Mouse (Mus musculus): ENCODE measurements around the gene Cdk16. TPM values are rescaled to one million over a fixed set of nuclear protein-coding genes. Genes with fewer than 3 reads are reported as not detected.

Cdk16 gene
- polyA plus RNA-seq, 1 experiment, result 113 TPM

- peak overlapping the region; percentile 42 for H3K4me3 ChIP-seq
These were observed 861 bp downstream of the Cdk16 start for GRCm38 (mm10) chrX:20688615-20689014.

GRCm38 (mm10) chrX:20691566-20691965, 3.8 kb downstream of the Cdk16 start:
- H3K27me3 ChIP-seq (ENCODE audit: control insufficient read depth, insufficient read depth, insufficient read length), result no peaks in the 10 kb centered on the region
- no peak overlapping the region for H3K4me3 ChIP-seq
- H3K4me2 ChIP-seq (ENCODE audit: low read depth), result no peak overlapping the region
- TF ChIP-seq MAX (IDR thresholded peaks at IDR 0.05; ENCODE audit: low read depth) (no peak), CEBPB (IDR thresholded peaks at IDR 0.05; ENCODE audit: insufficient read depth, poor library complexity, severe bottlenecking) (no peak), POLR2A (IDR thresholded peaks at IDR 0.05; ENCODE audit: insufficient read length, low read depth) (no peak), USF1 (IDR thresholded peaks at IDR 0.05; ENCODE audit: low read depth) (no peak), TCF3 (IDR thresholded peaks at IDR 0.05; ENCODE audit: insufficient read length, low read depth) (no peak), MYOG (IDR thresholded peaks at IDR 0.05; ENCODE audit: control insufficient read depth in 1 of 3, insufficient read depth in 1 of 3, insufficient read length in 2 of 3, low read depth in 2 of 3) (no peak), REST (IDR thresholded peaks at IDR 0.05; ENCODE audit: insufficient read depth, insufficient read length) (no peak), TCF12 (IDR thresholded peaks at IDR 0.05; ENCODE audit: insufficient read depth, poor library complexity, severe bottlenecking) (no peak), SRF (IDR thresholded peaks at IDR 0.05; ENCODE audit: control insufficient read depth, insufficient read length, low read depth) (no peak), MYOD1 (IDR thresholded peaks at IDR 0.05; ENCODE audit: control insufficient read depth in 1 of 3, insufficient read length in 2 of 3, low read depth in 2 of 3) (no peak), E2F4 (IDR thresholded peaks at IDR 0.05; ENCODE audit: insufficient read depth) (no peak), POLR2AphosphoS2 (IDR thresholded peaks at IDR 0.05; ENCODE audit: insufficient read length, low read depth) (no peak)
- peaks cover 7% of the 10 kb centered on the region for H3K36me3 ChIP-seq (ENCODE audit: control insufficient read depth, insufficient read depth)
- H3ac ChIP-seq (ENCODE audit: control insufficient read depth, insufficient read length), result no peak overlapping the region
- H3K79me2 ChIP-seq (ENCODE audit: control insufficient read depth, insufficient read depth), result peaks cover 41% of the 10 kb centered on the region

More at GRCm38 (mm10) chrX:20688615-20689014, 861 bp downstream of the Cdk16 start:
- Histone ChIP-seq H3K27me3 (ENCODE audit: control insufficient read depth, insufficient read depth, insufficient read length) (no peaks in the 10 kb centered on the region), H3K36me3 (ENCODE audit: control insufficient read depth, insufficient read depth) (peaks cover 2% of the 10 kb centered on the region), H3K4me2 (ENCODE audit: low read depth) (peak overlapping the region; percentile 86), H3ac (ENCODE audit: control insufficient read depth, insufficient read length) (peak overlapping the region; percentile 90), H3K79me2 (ENCODE audit: control insufficient read depth, insufficient read depth) (peaks cover 41% of the 10 kb centered on the region)
- TF ChIP-seq SRF (IDR thresholded peaks at IDR 0.05; ENCODE audit: control insufficient read depth, insufficient read length, low read depth) (no peak), POLR2AphosphoS2 (IDR thresholded peaks at IDR 0.05; ENCODE audit: insufficient read length, low read depth) (no peak), POLR2A (IDR thresholded peaks at IDR 0.05; ENCODE audit: insufficient read length, low read depth) (no peak), MYOG (IDR thresholded peaks at IDR 0.05; ENCODE audit: control insufficient read depth in 1 of 3, insufficient read depth in 1 of 3, insufficient read length in 2 of 3, low read depth in 2 of 3) (no peak), MAX (IDR thresholded peaks at IDR 0.05; ENCODE audit: low read depth) (no peak), TCF3 (IDR thresholded peaks at IDR 0.05; ENCODE audit: insufficient read length, low read depth) (no peak), USF1 (IDR thresholded peaks at IDR 0.05; ENCODE audit: low read depth) (no peak), CEBPB (IDR thresholded peaks at IDR 0.05; ENCODE audit: insufficient read depth, poor library complexity, severe bottlenecking) (no peak), TCF12 (IDR thresholded peaks at IDR 0.05; ENCODE audit: insufficient read depth, poor library complexity, severe bottlenecking) (no peak), MYOD1 (IDR thresholded peaks at IDR 0.05; ENCODE audit: control insufficient read depth in 1 of 3, insufficient read length in 2 of 3, low read depth in 2 of 3) (no peak), REST (IDR thresholded peaks at IDR 0.05; ENCODE audit: insufficient read depth, insufficient read length) (no peak), E2F4 (IDR thresholded peaks at IDR 0.05; ENCODE audit: insufficient read depth) (no peak)

GRCm38 (mm10) chrX:20692616-20693015, 4.9 kb downstream of the Cdk16 start:
- Histone ChIP-seq H3K27me3 (ENCODE audit: control insufficient read depth, insufficient read depth, insufficient read length) (no peaks in the 10 kb centered on the region), H3ac (ENCODE audit: control insufficient read depth, insufficient read length) (no peak overlapping the region), H3K79me2 (ENCODE audit: control insufficient read depth, insufficient read depth) (peaks cover 41% of the 10 kb centered on the region), H3K4me2 (ENCODE audit: low read depth) (no peak overlapping the region), H3K4me3 (no peak overlapping the region), H3K36me3 (ENCODE audit: control insufficient read depth, insufficient read depth) (peaks cover 10% of the 10 kb centered on the region)
- no peak for TF ChIP-seq POLR2A (IDR thresholded peaks at IDR 0.05; ENCODE audit: insufficient read length, low read depth)
- TF ChIP-seq MYOD1 (IDR thresholded peaks at IDR 0.05; ENCODE audit: control insufficient read depth in 1 of 3, insufficient read length in 2 of 3, low read depth in 2 of 3), result no peak
- TF ChIP-seq TCF3 (IDR thresholded peaks at IDR 0.05; ENCODE audit: insufficient read length, low read depth), result no peak
- no peak for TF ChIP-seq MYOG (IDR thresholded peaks at IDR 0.05; ENCODE audit: control insufficient read depth in 1 of 3, insufficient read depth in 1 of 3, insufficient read length in 2 of 3, low read depth in 2 of 3)
- no peak for TF ChIP-seq POLR2AphosphoS2 (IDR thresholded peaks at IDR 0.05; ENCODE audit: insufficient read length, low read depth)
- no peak for TF ChIP-seq E2F4 (IDR thresholded peaks at IDR 0.05; ENCODE audit: insufficient read depth)
- no peak for TF ChIP-seq CEBPB (IDR thresholded peaks at IDR 0.05; ENCODE audit: insufficient read depth, poor library complexity, severe bottlenecking)
- TF ChIP-seq USF1 (IDR thresholded peaks at IDR 0.05; ENCODE audit: low read depth), result no peak
- no peak for TF ChIP-seq TCF12 (IDR thresholded peaks at IDR 0.05; ENCODE audit: insufficient read depth, poor library complexity, severe bottlenecking)
- TF ChIP-seq REST (IDR thresholded peaks at IDR 0.05; ENCODE audit: insufficient read depth, insufficient read length), result no peak
- no peak for TF ChIP-seq MAX (IDR thresholded peaks at IDR 0.05; ENCODE audit: low read depth)
- no peak for TF ChIP-seq SRF (IDR thresholded peaks at IDR 0.05; ENCODE audit: control insufficient read depth, insufficient read length, low read depth)

- no peak overlapping the region for H3K4me3 ChIP-seq
- no peak overlapping the region for H3ac ChIP-seq (ENCODE audit: control insufficient read depth, insufficient read length)
- no peaks in the 10 kb centered on the region for H3K27me3 ChIP-seq (ENCODE audit: control insufficient read depth, insufficient read depth, insufficient read length)
- peaks cover 10% of the 10 kb centered on the region for H3K36me3 ChIP-seq (ENCODE audit: control insufficient read depth, insufficient read depth)
- no peak for TF ChIP-seq SRF (IDR thresholded peaks at IDR 0.05; ENCODE audit: control insufficient read depth, insufficient read length, low read depth)
- no peak for TF ChIP-seq E2F4 (IDR thresholded peaks at IDR 0.05; ENCODE audit: insufficient read depth)
- TF ChIP-seq REST (IDR thresholded peaks at IDR 0.05; ENCODE audit: insufficient read depth, insufficient read length), result no peak
- no peak for TF ChIP-seq TCF3 (IDR thresholded peaks at IDR 0.05; ENCODE audit: insufficient read length, low read depth)
- no peak for TF ChIP-seq POLR2A (IDR thresholded peaks at IDR 0.05; ENCODE audit: insufficient read length, low read depth)
- TF ChIP-seq CEBPB (IDR thresholded peaks at IDR 0.05; ENCODE audit: insufficient read depth, poor library complexity, severe bottlenecking), result no peak
- no peak for TF ChIP-seq TCF12 (IDR thresholded peaks at IDR 0.05; ENCODE audit: insufficient read depth, poor library complexity, severe bottlenecking)
- TF ChIP-seq POLR2AphosphoS2 (IDR thresholded peaks at IDR 0.05; ENCODE audit: insufficient read length, low read depth), result no peak
- TF ChIP-seq USF1 (IDR thresholded peaks at IDR 0.05; ENCODE audit: low read depth), result no peak
- TF ChIP-seq MAX (IDR thresholded peaks at IDR 0.05; ENCODE audit: low read depth), result no peak
- TF ChIP-seq MYOG (IDR thresholded peaks at IDR 0.05; ENCODE audit: control insufficient read depth in 1 of 3, insufficient read depth in 1 of 3, insufficient read length in 2 of 3, low read depth in 2 of 3), result no peak
- TF ChIP-seq MYOD1 (IDR thresholded peaks at IDR 0.05; ENCODE audit: control insufficient read depth in 1 of 3, insufficient read length in 2 of 3, low read depth in 2 of 3), result no peak
- H3K79me2 ChIP-seq (ENCODE audit: control insufficient read depth, insufficient read depth), result peaks cover 19% of the 10 kb centered on the region
- no peak overlapping the region for H3K4me2 ChIP-seq (ENCODE audit: low read depth)
These were observed 8.1 kb downstream of the Cdk16 start for GRCm38 (mm10) chrX:20695842-20696241.
